8 mouse cellular contexts compared by ENCODE assay signal in genomic region chr11:59098339-59098738, GRCm38 (mm10). TPM values are rescaled to one million over a fixed set of nuclear protein-coding genes. Genes with fewer than 3 reads are reported as not detected.
DNase-seq lines count a peak whose midpoint lies in the region; ATAC-seq lines count a peak whose summit lies in the region.

No protein-coding gene starts in this region.

- H3K4me3 ChIP-seq in forebrain, embryonic 11.5 days (ENCODE audit: low read depth, low read length): no peak overlapping the region
- no peak overlapping the region for H3K4me3 ChIP-seq in forebrain, embryonic 16.5 days (replicated peaks; ENCODE audit: low read length)
- no peak overlapping the region for H3K4me3 ChIP-seq in midbrain, embryonic 11.5 days (ENCODE audit: low read depth, low read length)
- H3K4me3 ChIP-seq in midbrain, embryonic 13.5 days (replicated peaks): no peak overlapping the region

- DNase-seq in forebrain, embryonic 11.5 days (ENCODE audit: low spot score): peak; percentile 63
- peak; percentile 84 for DNase-seq in midbrain, embryonic 11.5 days (ENCODE audit: low spot score, missing footprints)
- DNase-seq in adrenal gland, postnatal 25 days: peak; percentile 72
- peak; percentile 14 for DNase-seq in fibroblast of lung, adult 2 months (ENCODE audit: low read depth)
- DNase-seq in retina, embryonic 14.5 days (ENCODE audit: low spot score): peak; percentile 57
- no peak for DNase-seq in layer of hippocampus, adult 9-11 months

- no peaks in the 10 kb centered on the region for H3K27me3 ChIP-seq in forebrain, embryonic 11.5 days (ENCODE audit: control insufficient read depth, insufficient read depth, low read length)
- H3K27me3 ChIP-seq in forebrain, embryonic 16.5 days (replicated peaks; ENCODE audit: control insufficient read depth, insufficient read depth, low read length): no peaks in the 10 kb centered on the region
- H3K27me3 ChIP-seq in midbrain, embryonic 11.5 days (ENCODE audit: control insufficient read depth, insufficient read depth, low read length): no peaks in the 10 kb centered on the region
- no peaks in the 10 kb centered on the region for H3K27me3 ChIP-seq in midbrain, embryonic 13.5 days

- H3K9me3 ChIP-seq in forebrain, embryonic 11.5 days (ENCODE audit: control insufficient read depth, low read length): no peaks in the 10 kb centered on the region; the same call in 1 of the 2 replicates
- H3K9me3 ChIP-seq in forebrain, embryonic 16.5 days (ENCODE audit: control insufficient read depth, low read length): no peaks in the 10 kb centered on the region
- H3K9me3 ChIP-seq in midbrain, embryonic 11.5 days (ENCODE audit: control insufficient read depth, low read length): no peaks in the 10 kb centered on the region
- H3K9me3 ChIP-seq in midbrain, embryonic 13.5 days: no peaks in the 10 kb centered on the region

- ATAC-seq in forebrain, embryonic 11.5 days (replicated peaks; ENCODE audit: low FRiP score): no peak
- ATAC-seq in forebrain, embryonic 16.5 days: no peak
- ATAC-seq in midbrain, embryonic 11.5 days (ENCODE audit: low FRiP score): no peak
- no peak for ATAC-seq in midbrain, embryonic 13.5 days

- no peak overlapping the region for H3K27ac ChIP-seq in forebrain, embryonic 11.5 days (ENCODE audit: low read depth, low read length)
- no peak overlapping the region for H3K27ac ChIP-seq in forebrain, embryonic 16.5 days (ENCODE audit: low read length)
- H3K27ac ChIP-seq in midbrain, embryonic 11.5 days (ENCODE audit: low read depth, low read length): no peak overlapping the region
- no peak overlapping the region for H3K27ac ChIP-seq in midbrain, embryonic 13.5 days

- H3K4me2 ChIP-seq in forebrain, embryonic 11.5 days (ENCODE audit: low read depth, low read length, severe bottlenecking): no peak overlapping the region
- H3K4me2 ChIP-seq in forebrain, embryonic 16.5 days (ENCODE audit: low read length): no peak overlapping the region
- no peak overlapping the region for H3K4me2 ChIP-seq in midbrain, embryonic 11.5 days
- no peak overlapping the region for H3K4me2 ChIP-seq in midbrain, embryonic 13.5 days (replicated peaks)

- WGBS in forebrain, embryonic 11.5 days: 27% methylated on average over 2 of the region's 2 CpGs
- WGBS in forebrain, embryonic 16.5 days: 18% methylated on average over 2 of the region's 2 CpGs
- 24% methylated on average over 2 of the region's 2 CpGs for WGBS in midbrain, embryonic 11.5 days
- 20% methylated on average over 2 of the region's 2 CpGs for WGBS in midbrain, embryonic 13.5 days

- H3K36me3 ChIP-seq in forebrain, embryonic 11.5 days (ENCODE audit: control insufficient read depth, insufficient read depth, low read length): no peaks in the 10 kb centered on the region
- H3K36me3 ChIP-seq in forebrain, embryonic 16.5 days (ENCODE audit: control insufficient read depth, insufficient read depth): no peaks in the 10 kb centered on the region
- no peaks in the 10 kb centered on the region for H3K36me3 ChIP-seq in midbrain, embryonic 11.5 days (ENCODE audit: control insufficient read depth, insufficient read depth, low read length)
- H3K36me3 ChIP-seq in midbrain, embryonic 13.5 days: no peaks in the 10 kb centered on the region

- no peak overlapping the region for H3K9ac ChIP-seq in forebrain, embryonic 11.5 days (ENCODE audit: low read length)
- no peak overlapping the region for H3K9ac ChIP-seq in forebrain, embryonic 16.5 days (replicated peaks; ENCODE audit: low read depth, low read length)
- H3K9ac ChIP-seq in midbrain, embryonic 11.5 days (ENCODE audit: low read length): no peak overlapping the region
- H3K9ac ChIP-seq in midbrain, embryonic 13.5 days (replicated peaks): no peak overlapping the region

- no peaks in the 10 kb centered on the region for H3K4me1 ChIP-seq in forebrain, embryonic 11.5 days (replicated peaks; ENCODE audit: control insufficient read depth, insufficient read depth, low read length)
- no peaks in the 10 kb centered on the region for H3K4me1 ChIP-seq in forebrain, embryonic 16.5 days (replicated peaks; ENCODE audit: control insufficient read depth, insufficient read depth, low read length)
- no peaks in the 10 kb centered on the region for H3K4me1 ChIP-seq in midbrain, embryonic 11.5 days (ENCODE audit: control insufficient read depth, insufficient read depth, low read length)
- no peaks in the 10 kb centered on the region for H3K4me1 ChIP-seq in midbrain, embryonic 13.5 days (replicated peaks)

RNA-seq across cellular contexts. Expression of gene Obscn, which starts 37.9 kb away (rescaled TPM):
- polyA plus RNA-seq in forebrain, embryonic 11.5 days (2014; fragmentation: Nextera tagmentation; extraction: Ambion mirVana): 0.04 and 0.07 TPM in 2 replicates
- 0.11 and 0.25 TPM in 2 replicates for polyA plus RNA-seq in forebrain, embryonic 16.5 days (2015; fragmentation: Nextera tagmentation; extraction: Ambion mirVana)
- 0.03 and 0.04 TPM in 2 replicates for polyA plus RNA-seq in midbrain, embryonic 11.5 days (2014; fragmentation: Nextera tagmentation; extraction: Ambion mirVana)
- polyA plus RNA-seq in midbrain, embryonic 13.5 days (2015; fragmentation: Nextera tagmentation; extraction: Ambion mirVana): 0.04 and 0.08 TPM in 2 replicates
- total RNA-seq in adrenal gland, postnatal 25 days (2021): 0.95 and 1.0 TPM in 2 replicates
